Mouse (Mus musculus) MEL (cell line): ENCODE results near the gene Fam110c. TPM values are rescaled to one million over a fixed set of nuclear protein-coding genes. Genes with fewer than 3 reads are reported as not detected.
A peak's percentile ranks its signal among the peaks of the same experiment; 100 is the strongest.

ENCODE experiments used
- DNase-seq: peaks from one replicate; pipeline ENCODE4 v3.0.0; 2011; ENCODE audit warnings: low read depth, low spot score
- H3K27ac ChIP-seq: 2 replicates; pipeline ENCODE4 v1.5.1; 2012; ENCODE audit warnings: low read depth, mild to moderate bottlenecking, control low read depth, low read length, moderate library complexity; ENCODE audit not compliant: control insufficient read depth
- H3K27me3 ChIP-seq, 2 experiments: fragments of 150-350 bp in 1 of 2; sonication (generic) in 1 of 2; 2 replicates each; pipeline ENCODE4 v1.6.1; 2012; ENCODE audit warnings: low read length in 2 of 2, mild to moderate bottlenecking in 2 of 2, improper control_type of control experiment in 1 of 2, moderate library complexity in 1 of 2; ENCODE audit not compliant: insufficient read depth in 2 of 2, control insufficient read depth in 1 of 2
- H3K36me3 ChIP-seq, 2 experiments: 2 replicates each; pipeline ENCODE4 v1.6.1; 2012 to 2014; ENCODE audit warnings: low read length in 2 of 2, improper control_type of control experiment in 1 of 2, inconsistent platforms in 1 of 2, mild to moderate bottlenecking in 1 of 2; ENCODE audit not compliant: insufficient read depth in 2 of 2, control insufficient read depth in 1 of 2
- H3K4me1 ChIP-seq, 2 experiments: fragments of 150-350 bp in 1 of 2; sonication (generic) in 1 of 2; 2 replicates each; pipeline ENCODE4 v1.6.1; 2012; ENCODE audit warnings: low read length in 2 of 2, improper control_type of control experiment in 1 of 2, mild to moderate bottlenecking in 1 of 2; ENCODE audit not compliant: insufficient read depth in 2 of 2, control insufficient read depth in 1 of 2
- H3K4me3 ChIP-seq, 2 experiments: fragments of 150-350 bp in 1 of 2; sonication (generic) in 1 of 2; 2 replicates each; pipeline ENCODE4 v1.5.1; 2012; ENCODE audit warnings: low read depth in 2 of 2, low read length in 2 of 2, mild to moderate bottlenecking in 2 of 2, moderate library complexity in 2 of 2, control low read depth in 1 of 2, improper control_type of control experiment in 1 of 2; ENCODE audit not compliant: control insufficient read depth in 1 of 2, insufficient read depth in 1 of 2
- H3K79me2 ChIP-seq: 2 replicates; pipeline ENCODE4 v1.6.1; 2012; ENCODE audit warnings: mild to moderate bottlenecking, low read length, moderate library complexity; ENCODE audit not compliant: control insufficient read depth, poor library complexity, insufficient read depth
- H3K9ac ChIP-seq: 2 replicates; pipeline ENCODE4 v1.6.1; 2012; ENCODE audit warnings: low read depth, mild to moderate bottlenecking, control low read depth, low read length, moderate library complexity; ENCODE audit not compliant: control insufficient read depth, poor library complexity, severe bottlenecking
- H3K9me3 ChIP-seq: fragments of 150-350 bp; sonication (generic); replicated peaks from 2 replicates; pipeline ENCODE4 v1.6.1; 2012; ENCODE audit warnings: mild to moderate bottlenecking, low read length, improper control_type of control experiment, moderate library complexity; ENCODE audit not compliant: insufficient read depth
- CTCF ChIP-seq, 3 experiments: IDR thresholded peaks in 2 of 3; conservative IDR thresholded peaks in 1 of 3; 2 replicates each; pipeline ENCODE4 v1.5.1; 2011 to 2012; ENCODE audit warnings: low read length in 3 of 3, low read depth in 2 of 3, mild to moderate bottlenecking in 2 of 3, improper control_type of control experiment in 1 of 3, inconsistent platforms in 1 of 3, mixed read lengths in 1 of 3, moderate library complexity in 1 of 3; ENCODE audit not compliant: control insufficient read depth in 1 of 3, insufficient read depth in 1 of 3, poor library complexity in 1 of 3, severe bottlenecking in 1 of 3
- E2F4 ChIP-seq: IDR thresholded peaks from 2 replicates; pipeline ENCODE4 v1.6.1; 2011; ENCODE audit warnings: low read depth, low read length, improper control_type of control experiment, borderline replicate concordance
- EP300 ChIP-seq, 2 experiments: IDR thresholded peaks; 2 replicates each; pipeline ENCODE4 v1.6.1; 2011; ENCODE audit warnings: improper control_type of control experiment in 2 of 2, low read length in 2 of 2, low read depth in 1 of 2, mild to moderate bottlenecking in 1 of 2
- ETS1 ChIP-seq: IDR thresholded peaks from 2 replicates; pipeline ENCODE4 v1.6.1; 2012; ENCODE audit warnings: low read depth, mild to moderate bottlenecking, inconsistent platforms, low read length, improper control_type of control experiment, moderate library complexity
- GABPA ChIP-seq: IDR thresholded peaks from 2 replicates; pipeline ENCODE4 v1.6.1; 2012; ENCODE audit warnings: low read depth, mild to moderate bottlenecking, inconsistent platforms, low read length, improper control_type of control experiment, moderate library complexity
- HCFC1 ChIP-seq: IDR thresholded peaks from 2 replicates; pipeline ENCODE4 v1.6.1; 2012; ENCODE audit warnings: low read depth, mild to moderate bottlenecking, inconsistent platforms, low read length, improper control_type of control experiment, moderate library complexity
- JUND ChIP-seq: IDR thresholded peaks from 2 replicates; pipeline ENCODE4 v1.6.1; 2011; ENCODE audit warnings: low read depth, mild to moderate bottlenecking, improper control_type of control experiment, low read length
- MAFK ChIP-seq: IDR thresholded peaks from 2 replicates; pipeline ENCODE4 v1.6.1; 2011; ENCODE audit warnings: low read depth, mild to moderate bottlenecking, low read length, improper control_type of control experiment, borderline replicate concordance
- MAX ChIP-seq: IDR thresholded peaks from 2 replicates; pipeline ENCODE4 v1.6.1; 2011; ENCODE audit warnings: low read length, improper control_type of control experiment
- MEF2A ChIP-seq: IDR thresholded peaks from 2 replicates; pipeline ENCODE4 v1.6.1; 2014; ENCODE audit warnings: low read depth, mild to moderate bottlenecking, inconsistent platforms, low read length, improper control_type of control experiment; ENCODE audit not compliant: poor library complexity, insufficient replicate concordance, severe bottlenecking; ENCODE audit errors: extremely low read depth
- MXI1 ChIP-seq: IDR thresholded peaks from 2 replicates; pipeline ENCODE4 v1.6.1; 2011; ENCODE audit warnings: mild to moderate bottlenecking, low read depth, low read length, improper control_type of control experiment
- MYB ChIP-seq: IDR thresholded peaks from 2 replicates; pipeline ENCODE4 v1.6.1; 2011; ENCODE audit warnings: mild to moderate bottlenecking, low read depth, low read length, improper control_type of control experiment
- MYC ChIP-seq: IDR thresholded peaks from 2 replicates; pipeline ENCODE4 v1.6.1; 2011; ENCODE audit warnings: low read depth, mild to moderate bottlenecking, low read length, improper control_type of control experiment, moderate library complexity
- POLR2A ChIP-seq, 2 experiments: IDR thresholded peaks; 2 replicates each; pipeline ENCODE4 v1.6.1; 2011 to 2012; ENCODE audit warnings: low read length in 2 of 2, mild to moderate bottlenecking in 2 of 2, control low read depth in 1 of 2, improper control_type of control experiment in 1 of 2, low read depth in 1 of 2, moderate library complexity in 1 of 2; ENCODE audit not compliant: control insufficient read depth in 1 of 2, insufficient read depth in 1 of 2, poor library complexity in 1 of 2
- RCOR1 ChIP-seq: IDR thresholded peaks from 2 replicates; pipeline ENCODE4 v1.6.1; 2012; ENCODE audit warnings: low read depth, mild to moderate bottlenecking, inconsistent platforms, low read length, improper control_type of control experiment
- SIN3A ChIP-seq: IDR thresholded peaks from 2 replicates; pipeline ENCODE4 v1.6.1; 2012; ENCODE audit warnings: low read length, improper control_type of control experiment, inconsistent platforms
- TAL1 ChIP-seq: IDR thresholded peaks from 2 replicates; pipeline ENCODE4 v1.6.1; 2012; ENCODE audit warnings: mild to moderate bottlenecking, inconsistent platforms, low read length, moderate library complexity, mixed read lengths
- TCF12 ChIP-seq: IDR thresholded peaks from 2 replicates; pipeline ENCODE4 v1.6.1; 2014; ENCODE audit warnings: low read depth, mild to moderate bottlenecking, inconsistent platforms, low read length, improper control_type of control experiment, moderate library complexity
- USF1 ChIP-seq: IDR thresholded peaks from 2 replicates; pipeline ENCODE4 v1.6.1; 2014; ENCODE audit warnings: low read depth, mild to moderate bottlenecking, inconsistent platforms, low read length, improper control_type of control experiment, moderate library complexity
- USF2 ChIP-seq, 2 experiments: IDR thresholded peaks; 2 replicates each; pipeline ENCODE4 v1.6.1; 2011 to 2012; ENCODE audit warnings: improper control_type of control experiment in 2 of 2, low read length in 2 of 2, borderline replicate concordance in 1 of 2, inconsistent platforms in 1 of 2, low read depth in 1 of 2, mild to moderate bottlenecking in 1 of 2; ENCODE audit not compliant: insufficient read depth in 1 of 2
- ZC3H11A ChIP-seq: IDR thresholded peaks from 2 replicates; pipeline ENCODE4 v1.6.1; 2012; ENCODE audit warnings: low read depth, mild to moderate bottlenecking, inconsistent platforms, low read length, improper control_type of control experiment
- polyA plus RNA-seq, 2 experiments: library from polyadenylated mRNA; stranded (reverse) in 1 of 2; unstranded in 1 of 2; fragments of >175 nt in 1 of 2; fragments of >200 nt in 1 of 2; gene quantifications; 2 replicates each; pipeline versions ENCODE4 v1.2.1 to v1.2.4; 2012; ENCODE audit warnings: low replicate concordance in 2 of 2, low read depth in 1 of 2; ENCODE audit not compliant: insufficient read length in 2 of 2, insufficient read depth in 1 of 2, missing spikeins in 1 of 2
- total RNA-seq: library from RNA; depleted of rRNA; stranded (reverse); fragments of 300-350 nt; gene quantifications from 2 replicates; pipeline ENCODE4 v1.2.3, GENCODE M21; 2012

Gene Fam110c
- total and polyA plus RNA-seq, 3 experiments: 0.04 to 0.40 TPM; not detected in 1

GRCm38 (mm10) chr12:31056291-31056864, 17.3 kb upstream of the Fam110c start:
- Histone ChIP-seq H3K79me2 (no peaks in the 10 kb centered on the region), H3K4me3 (peak overlapping the region; percentile 19 to 41; a peak in 2 of 4 replicates), H3K27ac (no peak overlapping the region), H3K4me1 (peaks cover 5 to 10% of the 10 kb centered on the region in 2 experiments), H3K36me3 (peaks cover 0 to 9% of the 10 kb centered on the region in 2 experiments; a peak in 2 of 4 replicates), H3K9me3 (no peaks in the 10 kb centered on the region), H3K9ac (no peak overlapping the region), H3K27me3 (no peaks in the 10 kb centered on the region)
- TF ChIP-seq MYB: no peak
- DNase-seq: peak; percentile 67

GRCm38 (mm10) chr12:31059393-31059853, 14.2 kb upstream of the Fam110c start:
- Histone ChIP-seq H3K4me1 (peaks cover 5 to 10% of the 10 kb centered on the region in 2 experiments), H3K9me3 (no peaks in the 10 kb centered on the region), H3K27me3 (no peaks in the 10 kb centered on the region), H3K27ac (peak overlapping the region; percentile 30), H3K4me3 (peak overlapping the region; percentile 12 to 39; a peak in 3 of 4 replicates), H3K9ac (no peak overlapping the region), H3K79me2 (no peaks in the 10 kb centered on the region), H3K36me3 (peaks cover 0 to 9% of the 10 kb centered on the region in 2 experiments; a peak in 2 of 4 replicates)
- TF ChIP-seq CTCF (IDR thresholded peaks at IDR 0.05 in 2 of 3, conservative IDR thresholded peaks at IDR 0.05 in 1 of 3; ENCODE audit: control insufficient read depth in 1 of 3, insufficient read depth in 1 of 3, low read depth in 2 of 3, low read length in 3 of 3, poor library complexity in 1 of 3, severe bottlenecking in 1 of 3): no peak
- TF ChIP-seq ETS1: peak; percentile 97
- peak; percentile 51 for TF ChIP-seq TAL1
- TF ChIP-seq MYC: no peak
- TF ChIP-seq ZC3H11A: no peak
- 0 out of 2 replicates have a peak, but pooled peaks have one; percentile 9 for TF ChIP-seq TCF12
- TF ChIP-seq HCFC1: 0 out of 2 replicates have a peak, but pooled peaks have one; percentile 29
- TF ChIP-seq POLR2A (IDR thresholded peaks at IDR 0.05; ENCODE audit: control insufficient read depth in 1 of 2, insufficient read depth in 1 of 2, low read depth in 1 of 2, low read length in 2 of 2, poor library complexity in 1 of 2): no peak
- TF ChIP-seq MAFK: no peak
- TF ChIP-seq MAX: peak; percentile 70
- TF ChIP-seq MXI1: 0 out of 2 replicates have a peak, but pooled peaks have one; percentile 46
- TF ChIP-seq RCOR1: peak; percentile 7; the same call in 1 of the 2 replicates
- TF ChIP-seq MEF2A: no peak
- TF ChIP-seq E2F4: no peak
- TF ChIP-seq GABPA: no peak
- peak; percentile 32; the same call in 1 of the 2 replicates for TF ChIP-seq JUND
- peak in 1 of 2 experiments; percentile 25; a peak in 2 of 4 replicates for TF ChIP-seq EP300 (IDR thresholded peaks at IDR 0.05; ENCODE audit: low read depth in 1 of 2, low read length in 2 of 2)
- TF ChIP-seq USF1: peak; percentile 86
- TF ChIP-seq SIN3A: peak; percentile 47; the same call in 1 of the 2 replicates
- TF ChIP-seq USF2 (IDR thresholded peaks at IDR 0.05; ENCODE audit: borderline replicate concordance in 1 of 2, insufficient read depth in 1 of 2, low read depth in 1 of 2, low read length in 2 of 2): peak in 1 of 2 experiments; percentile 71; a peak in 2 of 4 replicates
- DNase-seq: peak; percentile 81
